Mouse (Mus musculus): ENCODE results near the gene Btla.

Btla gene

GRCm38 (mm10) chr16:45259663-45260062, 35.5 kb downstream of the Btla start:
- DNase-seq (ENCODE audit: low spot score) = peak; percentile 13

GRCm38 (mm10) chr16:45261321-45261720, 37.2 kb downstream of the Btla start:
- no peak for DNase-seq (ENCODE audit: low spot score)

DNA sequence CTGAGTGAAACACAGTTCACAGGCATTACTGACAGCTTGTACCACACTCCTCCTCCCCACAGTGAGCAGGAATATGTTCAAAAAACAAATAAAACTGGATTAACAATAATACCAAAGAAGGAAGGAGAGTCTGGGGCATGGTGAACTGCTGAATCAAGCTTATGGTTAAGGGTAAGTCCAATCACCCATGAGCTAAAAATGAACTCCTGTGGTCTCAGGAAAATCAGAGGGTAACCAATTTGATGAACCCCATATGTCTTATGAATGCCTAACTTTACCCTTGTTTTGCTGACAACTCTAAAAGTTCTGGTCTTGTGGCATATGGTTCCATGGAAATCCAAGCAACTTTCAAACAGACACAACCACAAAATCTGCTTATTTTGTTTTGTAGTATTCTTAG, 37.9 kb downstream of the Btla start:
- DNase-seq (ENCODE audit: low spot score) = no peak

GRCm38 (mm10) chr16:45269886-45270285, 45.8 kb downstream of the Btla start:
- no peak for DNase-seq (ENCODE audit: low spot score)

DNA sequence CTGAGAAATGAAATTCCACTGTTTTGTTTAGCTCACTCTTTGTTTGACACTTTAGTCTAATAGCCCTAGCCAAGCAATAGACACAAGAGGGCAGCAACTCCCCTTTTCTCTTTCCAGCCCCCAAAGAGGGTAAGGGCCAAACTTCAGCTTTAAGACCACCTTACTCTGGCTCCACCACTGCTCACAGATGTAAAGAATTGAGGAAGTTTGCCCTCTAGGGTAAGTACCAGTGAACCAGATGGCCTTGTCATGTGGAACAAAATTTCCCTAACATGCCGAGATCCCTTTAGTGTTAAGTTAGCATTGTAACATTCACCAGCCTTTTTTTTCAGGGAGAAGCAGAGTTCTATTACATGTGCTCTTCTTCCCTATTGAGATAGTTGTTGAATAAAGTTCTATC, 59.0 kb downstream of the Btla start:
- no peak for DNase-seq (ENCODE audit: low spot score)

- DNase-seq (ENCODE audit: low spot score) = no peak
Measured at GRCm38 (mm10) chr16:45297806-45298205, 73.7 kb downstream of the Btla start.
